Mouse (Mus musculus) adrenal gland, postnatal 36 days (tissue): ENCODE data around the gene Grk2. TPM values are rescaled to one million over a fixed set of nuclear protein-coding genes. Genes with fewer than 3 reads are reported as not detected.

Experiments used
- DNase-seq, 2 experiments: peaks; one replicate each; pipeline ENCODE4 v3.0.0; 2021; ENCODE audit warnings: mixed read lengths in 1 of 2
- total RNA-seq, 2 experiments: library from RNA; stranded (reverse); gene quantifications; 2 replicates each; pipeline ENCODE4 v1.2.3; 2021

Gene Grk2
- total RNA-seq, 2 experiments from 2014 or later, result 48.1 to 53.1 TPM

GRCm38 (mm10) chr19:4303640-4303995 lies 2.4 kb downstream of the Grk2 start:
- no peak for DNase-seq

- DNase-seq, result peak; percentile 39 to 52
Observed at GRCm38 (mm10) chr19:4302936-4303639, 2.9 kb downstream of the Grk2 start.

- DNase-seq, result peak; percentile 25 to 59
Observed at GRCm38 (mm10) chr19:4301735-4302651, 4.0 kb downstream of the Grk2 start.

- DNase-seq, result no peak
Observed at GRCm38 (mm10) chr19:4300852-4301734, 4.9 kb downstream of the Grk2 start.

GRCm38 (mm10) chr19:4300271-4300704 lies 5.7 kb downstream of the Grk2 start:
- peak in 1 of 2 experiments; percentile 39 for DNase-seq

GRCm38 (mm10) chr19:4299574-4300270 lies 6.3 kb downstream of the Grk2 start:
- no peak for DNase-seq

- no peak for DNase-seq
Observed at GRCm38 (mm10) chr19:4299126-4299525, 6.9 kb downstream of the Grk2 start.

- no peak for DNase-seq
Observed at GRCm38 (mm10) chr19:4298322-4299121, 7.5 kb downstream of the Grk2 start.

GRCm38 (mm10) chr19:4297851-4298250 lies 8.2 kb downstream of the Grk2 start:
- DNase-seq, result no peak

GRCm38 (mm10) chr19:4296611-4297010 lies 9.4 kb downstream of the Grk2 start:
- no peak for DNase-seq

- no peak for DNase-seq
Observed at GRCm38 (mm10) chr19:4295391-4295790, 10.6 kb downstream of the Grk2 start.

- peak; percentile 50 to 78 for DNase-seq
Observed at GRCm38 (mm10) chr19:4294381-4295097, 11.5 kb downstream of the Grk2 start.

- DNase-seq, result no peak
Observed at GRCm38 (mm10) chr19:4291161-4291560, 14.9 kb downstream of the Grk2 start.

- DNase-seq, result no peak
Observed at GRCm38 (mm10) chr19:4290749-4291148, 15.3 kb downstream of the Grk2 start.

GRCm38 (mm10) chr19:4283653-4284052 lies 22.4 kb downstream of the Grk2 start:
- no peak for DNase-seq

GRCm38 (mm10) chr19:4282898-4283553 lies 23.0 kb downstream of the Grk2 start, which contains the start of gene Ankrd13d:
Gene Ankrd13d (minus strand): TSS chr19:4283137.
- peak; percentile 85 to 93 for DNase-seq

- DNase-seq, result no peak
Observed at GRCm38 (mm10) chr19:4280425-4280824, 25.6 kb downstream of the Grk2 start.

- no peak for DNase-seq
Observed at GRCm38 (mm10) chr19:4279487-4279886, 26.5 kb downstream of the Grk2 start.

- DNase-seq, result no peak
Observed at GRCm38 (mm10) chr19:4270972-4271371, 35.0 kb downstream of the Grk2 start.
